Mouse (Mus musculus) adrenal gland, adult (tissue): ENCODE measurements around the gene Ppp1r32.

Experiments
- DNase-seq, 2 experiments: peaks; one replicate each; pipeline ENCODE4 v3.0.0; 2022 to 2023; ENCODE audit warnings: low spot score in 1 of 2; ENCODE audit not compliant: inconsistent age in 2 of 2

Ppp1r32 gene

DNA sequence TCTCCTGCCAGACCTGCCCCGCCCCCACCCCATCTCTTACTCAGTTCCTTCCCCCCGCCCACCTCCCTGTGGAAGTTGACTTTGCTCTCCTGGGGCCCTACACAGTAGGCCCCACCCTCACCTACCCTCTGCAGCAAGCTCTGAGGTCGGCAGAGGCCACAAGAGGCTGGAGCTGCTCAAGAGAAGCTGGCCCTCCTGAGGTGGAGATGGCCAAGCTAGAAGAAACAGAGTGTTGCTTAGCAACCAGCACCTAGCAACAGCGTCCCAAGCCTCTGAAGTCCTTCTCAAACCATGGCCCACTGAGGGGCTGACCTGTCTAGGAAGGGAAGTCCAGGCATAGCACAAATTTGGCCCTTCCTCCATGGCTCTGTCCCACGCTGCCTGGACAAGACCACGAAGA lies at the start of gene Ppp1r32:
TSS of gene Ppp1r32 (minus strand) at position 226 of the 400 bp plus-strand sequence.
- no peak for DNase-seq

GRCm38 (mm10) chr19:10530082-10530481 lies 47.4 kb upstream of the Ppp1r32 start:
- DNase-seq = no peak

GRCm38 (mm10) chr19:10525910-10526309 lies 43.2 kb upstream of the Ppp1r32 start, which contains the start of gene Sdhaf2:
TSS of gene Sdhaf2 (minus strand) at chr19:10526142.
- no peak for DNase-seq

DNA sequence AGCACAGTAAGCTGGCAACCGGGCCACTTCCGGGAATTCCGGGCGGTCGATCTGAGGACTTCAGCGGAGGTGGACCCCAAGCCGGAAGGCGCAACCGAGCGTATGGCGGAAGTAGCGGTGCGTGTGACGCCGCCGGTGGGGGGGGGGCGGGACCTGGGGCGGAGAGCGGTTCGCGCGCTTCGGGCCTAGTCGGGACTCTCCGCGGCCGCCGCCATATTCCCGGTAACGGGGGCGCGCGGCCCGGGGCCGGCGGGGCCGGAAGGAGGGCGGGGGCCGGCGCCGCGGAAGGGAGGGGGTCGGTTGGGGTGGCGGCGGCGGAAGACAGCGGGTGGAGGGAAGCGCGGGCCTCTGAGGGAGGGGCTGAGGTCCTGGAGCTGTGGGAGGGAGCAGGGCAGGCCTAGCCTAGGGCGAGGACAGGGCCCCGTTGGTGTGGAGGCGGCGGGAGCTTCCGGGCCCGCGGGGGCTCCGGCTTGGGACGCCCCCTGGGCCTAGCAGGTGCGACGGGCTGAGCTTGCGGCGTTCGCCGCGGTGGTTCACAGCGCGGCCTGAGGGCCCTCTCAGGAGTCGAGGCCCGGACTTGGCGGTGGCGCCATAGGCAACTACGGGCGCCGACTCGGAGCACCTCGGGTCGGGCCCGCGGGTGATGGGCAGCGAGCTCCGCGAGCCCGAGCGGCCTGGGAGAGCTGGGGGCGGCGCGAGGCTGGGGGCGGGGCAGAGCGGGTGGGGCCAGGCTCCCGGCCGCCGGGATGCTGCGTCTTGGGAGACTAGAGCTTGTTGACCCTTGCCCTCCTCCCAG lies 42.6 kb upstream of the Ppp1r32 start, which contains the start of gene Cpsf7:
TSS of gene Cpsf7 (plus strand) at position 161 of the 796 bp plus-strand sequence.
- peak; percentile 92 to 97 for DNase-seq

DNA sequence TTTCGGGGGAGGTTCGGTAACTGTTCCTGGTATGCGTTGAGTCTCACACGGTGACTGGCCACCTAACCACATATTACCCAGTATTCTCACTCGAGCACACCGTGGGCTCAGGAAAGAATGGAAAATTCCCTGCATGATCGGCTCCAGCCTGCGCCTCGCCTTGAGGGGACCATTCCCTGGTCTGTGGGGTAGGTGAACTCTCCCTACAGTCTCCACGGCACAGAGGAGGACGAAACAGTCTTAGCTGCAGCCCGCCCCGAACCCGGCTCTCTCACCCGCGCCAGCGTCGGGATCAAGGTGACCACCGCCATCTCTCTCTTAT lies 42.0 kb upstream of the Ppp1r32 start:
- no peak for DNase-seq

DNA sequence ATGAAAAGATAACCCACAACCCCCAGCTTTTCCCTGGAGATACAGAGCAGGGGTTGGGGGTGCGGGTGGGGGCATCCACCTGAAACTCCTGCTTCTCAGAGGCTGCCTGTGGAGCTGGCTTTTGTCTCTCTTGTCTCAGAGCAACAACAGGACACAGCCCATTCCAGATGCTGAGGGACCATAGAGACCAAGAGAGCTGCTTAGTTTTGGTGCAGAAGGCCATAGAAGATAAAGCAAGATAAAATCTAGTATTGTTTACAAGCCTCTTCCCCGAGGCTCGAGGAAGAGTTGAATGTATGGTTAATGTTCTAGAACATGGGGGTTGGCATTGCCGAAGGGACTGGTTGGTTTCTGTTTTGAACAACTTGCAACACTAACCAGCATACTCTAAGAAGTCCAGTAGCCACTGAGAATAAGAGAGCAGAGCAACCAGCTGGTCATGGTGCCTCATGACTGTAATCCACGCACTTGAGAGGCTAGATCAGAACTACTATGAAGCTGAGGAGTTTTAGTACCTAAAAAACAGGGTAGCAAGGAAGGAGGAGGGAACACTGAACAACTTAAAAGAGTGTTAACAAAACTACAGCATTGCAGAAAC lies 40.9 kb upstream of the Ppp1r32 start:
- DNase-seq = no peak

- DNase-seq = no peak
Observed at GRCm38 (mm10) chr19:10521926-10522325, 39.2 kb upstream of the Ppp1r32 start.

GRCm38 (mm10) chr19:10520355-10520754 lies 37.6 kb upstream of the Ppp1r32 start:
- no peak for DNase-seq

DNA sequence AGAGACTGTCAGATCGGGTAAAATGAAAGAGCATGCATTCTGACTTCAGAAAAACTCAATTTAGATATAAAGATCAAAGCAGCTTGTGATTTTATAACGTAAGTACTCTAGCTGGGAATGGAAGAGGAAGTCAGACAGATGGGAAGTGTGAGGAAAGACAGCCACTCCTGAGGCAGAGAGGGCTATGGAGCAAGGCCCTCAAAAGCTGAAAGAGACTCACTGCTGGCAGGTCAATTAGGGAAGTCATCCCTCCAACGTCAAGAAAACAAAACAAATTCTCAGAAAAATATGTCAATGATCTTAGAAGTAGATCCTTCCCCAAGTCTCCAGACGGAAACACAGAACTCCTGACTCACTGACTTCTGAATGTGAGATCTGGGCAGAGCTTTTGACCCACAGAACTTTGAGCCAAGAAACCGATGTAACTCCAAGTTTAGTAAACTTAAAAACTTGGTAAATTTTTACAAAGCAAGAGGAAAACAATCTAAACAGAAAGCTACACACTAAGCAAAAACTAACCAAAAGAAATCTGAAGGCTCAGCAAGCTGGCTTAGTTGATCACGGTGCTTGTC lies 28.1 kb upstream of the Ppp1r32 start:
- no peak for DNase-seq

DNA sequence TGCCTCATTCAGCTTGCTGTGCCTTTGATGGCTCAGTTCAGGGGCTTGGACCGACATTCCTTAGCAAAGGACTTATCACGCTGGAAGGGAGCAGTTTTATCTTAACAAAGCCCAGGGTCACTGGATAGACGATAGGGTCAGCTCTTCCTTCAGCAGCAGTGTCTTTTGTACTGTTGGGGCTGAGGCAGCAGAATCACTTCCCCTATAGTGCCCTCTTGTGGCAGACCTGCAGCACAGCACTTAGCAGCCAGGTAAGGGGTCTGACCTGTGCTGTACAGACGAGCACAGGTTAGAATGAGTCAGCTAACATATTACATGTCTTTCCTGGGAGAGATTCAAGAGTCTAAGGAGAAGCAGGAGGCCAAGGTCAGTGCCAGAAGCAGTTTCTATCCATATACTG lies 19.8 kb upstream of the Ppp1r32 start:
- peak in 1 of 2 experiments; percentile 72 for DNase-seq

GRCm38 (mm10) chr19:10500581-10500980 lies 17.9 kb upstream of the Ppp1r32 start:
- DNase-seq = no peak

DNA sequence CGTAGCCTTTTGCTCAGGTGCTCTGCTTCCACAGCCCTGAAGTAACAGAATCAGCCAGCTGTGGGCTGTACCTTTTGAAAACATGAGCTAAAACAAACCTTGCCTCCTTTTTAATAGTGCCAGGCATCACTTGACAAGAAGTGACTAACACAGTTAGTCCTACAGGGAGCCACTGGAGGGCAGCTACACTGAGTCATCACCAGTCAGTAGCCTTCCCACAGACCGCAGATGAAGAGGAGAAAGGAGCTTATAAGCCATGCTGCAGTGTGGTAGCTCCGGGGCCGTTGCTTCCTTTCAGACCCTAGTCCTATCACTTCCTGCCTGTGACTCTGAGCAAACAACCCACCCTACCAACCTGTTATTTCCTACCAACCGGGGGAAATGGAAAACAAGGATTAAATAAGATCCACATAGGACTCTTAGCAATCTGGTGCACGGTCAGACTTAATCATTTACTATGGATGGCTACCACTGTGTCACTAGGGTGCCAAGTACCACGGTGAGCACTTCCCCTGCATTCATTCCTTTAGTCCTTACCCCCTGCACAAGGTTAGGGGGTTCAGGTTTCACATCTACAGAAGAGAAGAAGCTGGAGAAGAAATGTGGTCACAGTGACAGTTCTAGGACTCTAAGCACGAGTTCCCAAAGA lies 14.9 kb upstream of the Ppp1r32 start:
- peak; percentile 43 to 73 for DNase-seq

DNA sequence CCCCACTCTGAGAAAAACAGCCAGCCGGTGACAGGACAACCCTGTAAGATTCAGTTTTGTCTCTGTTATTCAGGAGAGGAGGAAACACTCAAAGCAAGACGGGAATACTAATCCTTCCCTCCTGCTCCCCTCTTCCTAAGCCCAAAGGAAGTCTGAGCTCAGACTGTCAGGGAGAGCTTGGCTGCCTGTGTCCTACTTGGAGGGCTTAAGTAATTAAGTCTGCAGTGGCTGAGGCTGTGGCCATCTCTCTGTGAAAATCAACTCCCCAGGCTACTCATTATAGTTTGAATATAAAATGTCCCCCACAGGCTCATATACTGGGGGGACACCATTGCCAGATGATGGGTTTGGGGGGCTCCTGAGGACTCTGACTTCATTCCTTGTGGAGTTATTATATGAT lies 14.2 kb upstream of the Ppp1r32 start:
- no peak for DNase-seq

DNA sequence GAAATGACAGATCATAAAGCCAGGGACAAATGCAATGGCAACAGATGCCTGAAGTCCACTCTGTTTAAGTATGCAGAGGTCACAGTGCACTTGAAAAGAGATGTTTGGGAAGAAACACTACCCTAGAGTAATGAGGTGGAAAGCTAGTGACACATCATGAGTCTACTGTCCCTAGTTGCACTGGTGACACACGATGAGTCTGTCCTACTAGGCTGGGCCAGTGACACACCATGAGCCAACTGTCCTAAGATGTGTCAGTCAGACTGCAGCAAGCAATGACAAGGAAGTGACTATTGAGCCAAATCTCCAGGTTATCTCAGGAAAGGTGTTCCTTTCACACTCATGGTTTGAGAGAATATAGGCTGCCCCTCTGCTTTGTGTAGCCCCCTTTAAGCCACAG lies 12.9 kb upstream of the Ppp1r32 start:
- peak; percentile 54 to 76 for DNase-seq

GRCm38 (mm10) chr19:10486264-10486738 lies 3.6 kb upstream of the Ppp1r32 start:
- peak; percentile 49 to 83 for DNase-seq

- DNase-seq = no peak
Observed at GRCm38 (mm10) chr19:10479541-10479940, 3.2 kb downstream of the Ppp1r32 start.

GRCm38 (mm10) chr19:10473779-10474178 lies 8.9 kb downstream of the Ppp1r32 start:
- no peak for DNase-seq

DNA sequence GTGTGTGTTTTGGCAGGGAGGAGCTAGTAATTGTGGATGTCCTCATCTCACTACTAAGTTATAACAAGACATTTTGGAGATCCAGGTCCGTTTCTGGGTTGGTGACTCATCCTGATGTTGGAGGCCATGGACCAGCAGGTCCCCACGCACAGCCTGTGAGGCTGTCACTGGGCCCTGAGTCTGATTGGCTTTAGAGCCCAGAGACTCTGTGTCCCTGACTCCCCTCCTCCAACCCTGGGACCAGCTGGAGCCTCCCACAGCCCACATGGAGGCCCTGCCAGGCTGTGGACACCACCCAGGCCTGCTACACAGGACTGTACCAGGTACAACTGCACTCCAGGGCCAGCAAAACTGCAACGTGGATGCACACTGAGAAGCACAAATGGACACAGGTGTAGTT lies 9.8 kb downstream of the Ppp1r32 start:
- DNase-seq = no peak

DNA sequence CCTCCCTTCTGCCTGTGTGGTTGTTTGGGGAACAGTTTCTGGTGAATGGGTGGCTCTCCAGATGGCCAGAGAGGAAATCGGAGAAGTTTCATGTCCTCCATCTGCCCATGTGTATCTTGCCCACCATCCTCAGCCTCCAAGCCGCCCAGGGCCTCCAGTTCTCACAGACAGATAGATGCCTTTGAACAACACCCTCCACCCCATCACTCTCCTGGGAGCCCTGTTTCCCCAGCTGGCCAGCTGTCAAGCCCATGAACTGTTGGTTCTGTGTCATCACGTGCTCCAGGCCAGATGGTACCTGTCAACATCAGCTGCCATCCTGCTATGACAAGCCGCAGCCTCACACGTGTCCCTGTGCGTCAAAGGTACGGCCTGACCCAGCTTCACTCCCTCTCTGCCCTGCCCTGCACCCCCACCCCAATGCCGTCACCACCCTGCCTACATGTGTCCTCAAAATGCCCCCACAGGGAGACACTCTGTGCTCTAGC lies 13.5 kb downstream of the Ppp1r32 start:
- peak; percentile 42 to 44 for DNase-seq

DNA sequence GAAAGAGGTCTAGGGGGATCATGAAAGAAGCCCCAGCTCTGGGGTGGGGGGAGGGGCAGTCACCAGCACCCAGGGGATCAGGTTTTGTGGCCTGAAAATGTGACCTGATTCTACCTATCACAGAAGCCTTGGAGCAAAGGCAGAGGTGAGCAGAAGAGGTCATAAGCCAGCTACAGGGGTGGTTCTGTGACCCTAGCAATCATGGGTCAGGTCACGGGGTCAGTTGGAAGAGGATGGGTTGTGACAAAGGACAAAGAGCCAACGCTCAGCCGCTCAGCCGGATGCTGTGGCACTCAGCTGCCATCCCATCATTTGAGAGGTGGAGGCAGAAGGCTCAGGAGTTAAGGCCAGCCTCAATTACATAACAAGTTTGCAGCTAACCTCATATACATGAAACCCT lies 18.3 kb downstream of the Ppp1r32 start:
- DNase-seq = no peak

GRCm38 (mm10) chr19:10461584-10461983 lies 21.1 kb downstream of the Ppp1r32 start:
- no peak for DNase-seq
